Mouse (Mus musculus): Measurements from ENCODE around the gene Unc13b.
A peak's percentile ranks its signal among the peaks of the same experiment; 100 is the strongest.

Unc13b gene

GRCm38 (mm10) chr4:43233489-43233888 is 174.7 kb downstream of the Unc13b start:
- no peak for DNase-seq

GRCm38 (mm10) chr4:43236898-43237297 is 178.1 kb downstream of the Unc13b start:
- DNase-seq = no peak

DNA sequence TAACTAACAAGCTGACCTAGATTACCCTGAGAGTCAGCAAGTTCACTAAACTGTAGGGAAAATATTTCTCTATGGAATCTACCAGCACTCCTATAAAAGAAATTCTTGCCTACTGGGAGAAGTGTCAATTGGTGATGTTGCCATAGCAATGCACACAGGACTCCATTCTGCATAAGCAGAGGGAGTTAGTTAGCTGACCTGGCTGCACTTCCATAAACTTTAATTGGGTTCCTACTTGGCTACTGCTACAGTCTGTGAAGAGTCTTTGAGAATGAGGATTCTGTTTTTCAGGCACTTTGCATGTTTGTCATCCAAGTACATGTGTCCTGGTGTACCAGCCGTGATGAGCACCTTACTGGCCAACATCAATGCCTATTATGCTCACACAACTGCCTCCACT is 182.0 kb downstream of the Unc13b start:
- DNase-seq = no peak

DNA sequence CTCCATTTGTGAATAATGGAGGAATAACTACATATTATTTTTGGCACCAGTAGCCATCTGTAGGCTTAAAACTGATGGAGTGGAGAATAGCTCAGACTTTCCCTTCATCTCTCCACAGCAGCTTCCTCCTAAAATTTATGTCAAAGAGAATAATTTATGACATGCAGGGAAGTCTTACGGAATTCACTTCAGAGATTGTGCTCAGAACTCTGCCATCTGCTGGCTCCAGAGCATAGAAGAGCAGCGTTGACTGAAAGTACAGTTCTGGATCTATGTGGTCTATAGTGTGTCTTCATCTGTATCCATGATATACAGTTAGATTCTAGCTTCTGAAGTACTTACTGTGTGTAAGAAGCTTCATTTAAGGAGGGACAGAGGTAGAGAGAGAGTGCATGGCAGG is 185.3 kb downstream of the Unc13b start:
- no peak for DNase-seq

GRCm38 (mm10) chr4:43245776-43246175 is 187.0 kb downstream of the Unc13b start:
- no peak for DNase-seq

- DNase-seq = no peak
These were observed 189.3 kb downstream of the Unc13b start for GRCm38 (mm10) chr4:43248026-43248425.

- no peak for DNase-seq
These were observed 190.2 kb downstream of the Unc13b start for GRCm38 (mm10) chr4:43248909-43249308.

DNA sequence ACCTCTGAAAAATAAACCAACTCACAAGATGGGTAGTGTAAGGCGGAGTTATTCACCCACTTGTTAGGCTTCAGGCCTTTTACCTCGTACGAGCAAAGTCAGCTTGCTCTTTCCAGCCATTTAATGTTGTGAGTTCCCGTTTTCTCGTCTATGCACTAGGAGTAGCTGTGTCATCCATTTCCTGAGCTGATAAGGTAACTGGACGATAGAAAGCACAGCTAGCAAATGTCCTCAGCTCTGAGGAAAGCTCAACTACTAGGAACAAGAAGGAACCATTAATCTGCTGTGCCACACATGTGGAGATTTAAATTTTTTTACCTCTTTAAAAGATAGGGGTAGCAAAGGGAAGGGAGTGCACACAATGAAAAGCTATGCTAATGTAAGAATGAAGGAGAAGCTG is 192.5 kb downstream of the Unc13b start:
- DNase-seq = no peak

DNA sequence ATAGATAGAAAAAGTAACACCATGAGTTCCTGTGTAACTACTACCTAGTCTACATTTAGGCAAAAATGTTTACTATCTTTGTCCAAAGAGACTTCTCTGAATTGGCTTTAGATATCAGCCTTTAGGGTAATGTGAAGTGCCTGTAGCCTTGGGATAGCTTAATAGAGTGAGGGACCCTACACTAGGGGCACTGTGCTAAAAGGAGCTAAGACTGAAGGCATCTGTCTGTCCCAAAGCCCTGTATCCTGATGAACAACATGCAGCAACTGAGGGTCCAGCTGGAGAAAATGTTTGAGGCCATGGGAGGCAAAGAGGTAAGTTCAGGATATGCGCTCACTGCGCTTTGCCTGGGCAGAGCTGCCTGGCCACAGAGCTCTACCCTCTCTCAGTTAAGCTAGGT is 198.3 kb downstream of the Unc13b start:
- DNase-seq = no peak

GRCm38 (mm10) chr4:43258556-43258955 is 199.8 kb downstream of the Unc13b start:
- no peak for DNase-seq

DNA sequence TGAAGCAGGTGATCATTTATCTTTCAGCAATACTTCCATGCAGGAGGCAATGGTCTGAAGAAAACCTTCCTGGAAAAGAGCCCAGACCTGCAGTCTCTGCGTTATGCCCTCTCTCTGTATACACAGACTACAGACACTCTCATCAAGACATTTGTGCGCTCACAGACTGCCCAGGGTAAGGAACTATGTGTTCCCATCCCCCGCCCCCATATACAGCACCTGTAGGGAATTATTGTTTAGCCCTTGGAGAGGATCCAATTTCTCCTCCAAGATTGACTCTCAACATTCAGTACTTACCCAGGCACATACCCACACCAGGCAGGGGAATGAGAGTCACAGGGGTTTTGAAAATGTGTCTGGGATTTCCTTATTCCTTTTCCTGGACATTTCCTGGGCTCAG is 200.7 kb downstream of the Unc13b start:
- no peak for DNase-seq

- no peak for DNase-seq
These were observed 201.3 kb downstream of the Unc13b start for GRCm38 (mm10) chr4:43260096-43260495.

- no peak for DNase-seq
These were observed 204.1 kb downstream of the Unc13b start for GRCm38 (mm10) chr4:43262821-43263220.

DNA sequence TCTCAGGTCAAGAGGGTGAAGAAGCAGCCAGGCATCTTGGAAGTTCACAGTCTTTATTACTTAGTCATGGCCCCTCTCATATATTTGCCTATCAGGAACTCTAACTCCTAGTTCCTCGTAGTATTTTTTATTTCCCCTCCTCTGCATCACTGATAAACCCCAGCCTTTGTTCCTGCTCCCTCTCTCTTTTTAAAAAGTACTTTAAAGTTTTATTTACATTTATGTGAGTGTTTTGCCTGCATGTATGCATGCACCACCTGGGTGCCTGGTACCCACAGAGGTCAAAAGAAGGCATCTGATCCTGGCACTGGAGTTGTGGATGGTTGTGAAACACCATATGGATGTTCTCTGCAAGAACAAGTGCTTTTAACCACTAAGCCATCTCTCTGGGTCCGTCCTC is 207.4 kb downstream of the Unc13b start:
- DNase-seq = no peak

- peak; percentile 82 to 90 for DNase-seq
These were observed 208.0 kb downstream of the Unc13b start, which contains the start of gene Atp8b5 for GRCm38 (mm10) chr4:43266623-43267322. TSS of gene Atp8b5 (plus strand) at chr4:43267159.

GRCm38 (mm10) chr4:43267323-43267658 is 208.5 kb downstream of the Unc13b start:
- DNase-seq = no peak

GRCm38 (mm10) chr4:43285476-43285875 is 226.7 kb downstream of the Unc13b start:
- DNase-seq = no peak

DNA sequence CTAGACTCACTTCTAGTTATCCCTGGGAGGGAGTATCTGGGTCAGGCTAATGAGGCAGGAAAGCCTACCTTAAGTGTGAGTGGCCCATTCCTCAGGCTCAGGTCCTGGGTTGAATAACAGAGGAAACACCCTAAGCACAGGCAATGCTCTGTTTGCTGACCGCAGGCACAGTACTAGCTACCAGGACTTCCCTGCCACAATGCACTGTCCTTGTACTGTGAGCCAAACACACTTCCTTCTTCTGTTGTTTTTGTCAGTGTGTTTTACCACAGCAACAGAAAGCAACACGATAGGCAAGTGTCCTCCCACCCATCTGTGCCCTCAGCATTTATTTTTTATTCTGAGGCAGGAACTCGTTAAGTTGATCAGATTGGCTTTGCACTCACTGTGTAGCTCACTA is 228.6 kb downstream of the Unc13b start:
- no peak for DNase-seq

DNA sequence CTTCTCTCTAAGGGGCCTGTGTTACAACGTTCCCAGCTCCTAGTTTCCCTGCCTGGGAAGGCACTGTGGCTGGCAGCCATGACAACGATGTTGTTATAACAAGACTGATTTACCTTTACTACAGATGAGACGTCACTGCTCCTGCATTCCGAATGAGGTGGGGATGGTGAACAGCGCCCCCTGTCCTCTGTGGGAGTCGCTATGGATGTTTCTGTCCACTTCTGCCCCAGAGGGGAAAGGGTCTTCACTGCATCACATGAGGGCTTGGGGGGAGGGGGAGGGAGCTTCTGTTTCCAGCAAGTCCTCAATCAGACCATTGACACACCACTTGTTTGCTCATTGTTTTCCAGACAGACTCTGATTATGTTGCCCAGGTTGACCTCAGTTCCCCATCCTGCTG is 235.2 kb downstream of the Unc13b start:
- peak in 1 of 2 experiments; percentile 8 for DNase-seq

GRCm38 (mm10) chr4:43309696-43310338 is 251.1 kb downstream of the Unc13b start:
- no peak for DNase-seq
